In the genomic region with DNA sequence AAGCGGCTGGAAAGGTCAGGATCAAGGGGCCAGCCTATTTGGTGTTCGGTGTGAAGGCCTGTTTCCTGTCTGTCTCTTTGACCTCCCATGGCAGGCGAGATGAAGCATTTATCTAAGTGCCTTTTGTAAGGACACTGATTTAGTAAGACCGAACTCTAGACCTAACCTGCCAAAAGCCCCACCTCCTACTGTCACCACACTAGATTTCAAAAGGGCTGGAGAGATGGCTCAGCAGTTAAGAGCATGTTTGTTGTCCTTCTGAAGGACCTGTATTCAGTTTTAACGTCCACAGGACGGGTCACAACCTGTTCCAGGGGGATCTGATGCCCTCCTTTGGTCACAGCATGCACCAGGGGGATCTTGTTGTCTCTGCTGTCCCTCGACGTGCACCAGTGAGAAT, we compare ENCODE assay signal across 20 mouse cellular contexts. TPM values are rescaled to one million over a fixed set of nuclear protein-coding genes. Genes with fewer than 3 reads are reported as not detected.
DNase-seq lines count a peak whose midpoint lies in the region; ATAC-seq and TF ChIP-seq lines count a peak whose summit lies in the region.
"Had no signal": no experiment of that assay in that cellular context is flagged by ENCODE, and none has a peak within 500 bp of the region (broad histone marks: within the 10 kb centered on the region; RNA-seq: fewer than 3 reads in every experiment).

No protein-coding gene starts in this region.

- H3K9ac ChIP-seq in liver, postnatal 0 days (replicated peaks) = no peak overlapping the region
- no peak overlapping the region for H3K9ac ChIP-seq in stomach, postnatal 0 days (ENCODE audit: low read length)
- H3K9ac ChIP-seq: embryonic facial prominence, embryonic 12.5 days; forebrain, embryonic 15.5 days; heart, embryonic 12.5 days; hindbrain, embryonic 15.5 days had no signal

- DNase-seq in heart, adult 11 months = peak; percentile 55
- DNase-seq in heart, postnatal 4 days = no peak
- DNase-seq in liver, postnatal 0 days = no peak
- DNase-seq in liver = no peak
- DNase-seq in stomach, postnatal 0 days (ENCODE audit: low spot score) = peak; percentile 7
- no peak for DNase-seq in layer of hippocampus, postnatal 25 days (ENCODE audit: extremely low spot score in 1 of 2, low spot score in 1 of 2)
- DNase-seq: adrenal gland, postnatal 14 days; cerebellum, adult 11 months; cerebellum, adult 8-10 months; cerebellum, postnatal 14 days; gastrocnemius, postnatal 36 days; heart, adult 18-20 months had no signal

- H3K27me3 ChIP-seq in liver, postnatal 0 days (ENCODE audit: insufficient read depth, low read length) = no peaks in the 10 kb centered on the region
- no peaks in the 10 kb centered on the region for H3K27me3 ChIP-seq in stomach, postnatal 0 days (ENCODE audit: control insufficient read depth, insufficient read depth, low read length)
- H3K27me3 ChIP-seq: embryonic facial prominence, embryonic 12.5 days; forebrain, embryonic 15.5 days; heart, embryonic 12.5 days; hindbrain, embryonic 15.5 days; Patski had no signal

- peaks cover 13% of the 10 kb centered on the region for H3K4me1 ChIP-seq in liver, postnatal 0 days (ENCODE audit: insufficient read depth)
- peaks cover 51% of the 10 kb centered on the region for H3K4me1 ChIP-seq in bone marrow macrophage, adult 2 months (ENCODE audit: control insufficient read depth, insufficient read depth, low read length)
- H3K4me1 ChIP-seq in stomach, postnatal 0 days (replicated peaks; ENCODE audit: control insufficient read depth, insufficient read depth) = no peaks in the 10 kb centered on the region
- H3K4me1 ChIP-seq: embryonic facial prominence, embryonic 12.5 days; forebrain, embryonic 15.5 days; hindbrain, embryonic 15.5 days had no signal

- 67% methylated on average over 8 of the region's 8 CpGs for WGBS in liver, postnatal 0 days (ENCODE audit: insufficient replicate concordance)
- WGBS in stomach, postnatal 0 days = 63% methylated on average over 8 of the region's 8 CpGs

- TF ChIP-seq EP300 in liver, postnatal 0 days (IDR thresholded peaks at IDR 0.05; ENCODE audit: low read depth) = no peak
- TF ChIP-seq EP300 in stomach, postnatal 0 days (optimal IDR thresholded peaks at IDR 0.05) = no peak

- peaks cover 3% of the 10 kb centered on the region for H3K9me3 ChIP-seq in liver, postnatal 0 days (ENCODE audit: low read length)
- H3K9me3 ChIP-seq in stomach, postnatal 0 days (ENCODE audit: control insufficient read depth, low read length) = no peaks in the 10 kb centered on the region
- H3K9me3 ChIP-seq: forebrain, embryonic 15.5 days; hindbrain, embryonic 15.5 days had no signal

- H3K4me2 ChIP-seq in liver, postnatal 0 days (ENCODE audit: low read depth, low read length) = no peak overlapping the region
- no peak overlapping the region for H3K4me2 ChIP-seq in stomach, postnatal 0 days (replicated peaks; ENCODE audit: low read depth)
- H3K4me2 ChIP-seq: embryonic facial prominence, embryonic 12.5 days; forebrain, embryonic 15.5 days; heart, embryonic 12.5 days; hindbrain, embryonic 15.5 days had no signal

- no peak for TF ChIP-seq CTCF in liver, postnatal 0 days (IDR thresholded peaks at IDR 0.05; ENCODE audit: low read depth)
- no peak for TF ChIP-seq CTCF in bone marrow macrophage, adult 2 months (IDR thresholded peaks at IDR 0.05; ENCODE audit: low read depth, low read length)
- TF ChIP-seq CTCF in stomach, postnatal 0 days (IDR thresholded peaks at IDR 0.05; ENCODE audit: low read depth) = no peak

- TF ChIP-seq POLR2A in bone marrow macrophage, adult 2 months (IDR thresholded peaks at IDR 0.05; ENCODE audit: borderline replicate concordance, low read depth, low read length) = no peak

- no peak overlapping the region for H3K4me3 ChIP-seq in liver, postnatal 0 days (ENCODE audit: low read depth, low read length)
- H3K4me3 ChIP-seq in bone marrow macrophage, adult 2 months (ENCODE audit: insufficient read depth, low read length) = no peak overlapping the region
- no peak overlapping the region for H3K4me3 ChIP-seq in stomach, postnatal 0 days (ENCODE audit: low read depth, low read length)
- H3K4me3 ChIP-seq: embryonic facial prominence, embryonic 12.5 days; forebrain, embryonic 15.5 days; heart, embryonic 12.5 days; hindbrain, embryonic 15.5 days had no signal

- no peaks in the 10 kb centered on the region; the same call in 1 of the 2 replicates for H3K36me3 ChIP-seq in liver, postnatal 0 days (replicated peaks; ENCODE audit: insufficient read depth, low read length)
- H3K36me3 ChIP-seq in stomach, postnatal 0 days (ENCODE audit: control insufficient read depth, insufficient read depth, low read length) = no peaks in the 10 kb centered on the region; the same call in 1 of the 2 replicates
- H3K36me3 ChIP-seq: forebrain, embryonic 15.5 days had no signal

- ATAC-seq in liver, postnatal 0 days = no peak
- no peak for ATAC-seq in stomach, postnatal 0 days (ENCODE audit: low FRiP score, low TSS enrichment)
- ATAC-seq: forebrain, embryonic 15.5 days; Patski had no signal

- H3K27ac ChIP-seq in liver, postnatal 0 days (ENCODE audit: low read depth) = peak overlapping the region; percentile 65
- H3K27ac ChIP-seq in bone marrow macrophage, adult 2 months (ENCODE audit: insufficient read depth, low read depth, low read length) = 0 out of 2 replicates have a peak overlapping the region, but pooled peaks have one; percentile 2
- no peak overlapping the region for H3K27ac ChIP-seq in stomach, postnatal 0 days (replicated peaks)
- H3K27ac ChIP-seq: embryonic facial prominence, embryonic 12.5 days; forebrain, embryonic 15.5 days; hindbrain, embryonic 15.5 days had no signal

RNA-seq across cellular contexts. Expression of a gene that starts 21.3 kb away (rescaled TPM):
- total RNA-seq in heart, postnatal 4 days (2021) = not detected
- polyA plus RNA-seq in liver, postnatal 0 days (2015; fragmentation: Nextera tagmentation; extraction: Ambion mirVana) = 0.78 and 0.81 TPM in 2 replicates
- polyA plus RNA-seq in bone marrow macrophage, adult 2 months (2012; ENCODE audit: insufficient read depth, insufficient read length, missing spikeins) = 6.5 and 6.8 TPM in 2 replicates
- 0.06 and 0.08 TPM in 2 replicates for polyA plus RNA-seq in stomach, postnatal 0 days (2015; fragmentation: Nextera tagmentation; extraction: Ambion mirVana)
- not detected for total RNA-seq in layer of hippocampus, postnatal 25 days (2021)
- total RNA-seq: gastrocnemius, adult 8-10 months; gastrocnemius, postnatal 36 days had no signal
- polyA plus RNA-seq: brain, embryonic 14.5 days had no signal

RNA-seq across cellular contexts. Expression of a gene that starts 28.1 kb away (rescaled TPM):
- total RNA-seq in heart, postnatal 4 days (2021) = 1 to 10 TPM; 2.8 to 3.3 TPM
- polyA plus RNA-seq in liver, postnatal 0 days (2015; fragmentation: Nextera tagmentation; extraction: Ambion mirVana) = 0.94 and 0.95 TPM in 2 replicates
- polyA plus RNA-seq in bone marrow macrophage, adult 2 months (2012; ENCODE audit: insufficient read depth, insufficient read length, missing spikeins) = 33.0 and 34.1 TPM in 2 replicates
- 1.8 and 2.0 TPM in 2 replicates for polyA plus RNA-seq in stomach, postnatal 0 days (2015; fragmentation: Nextera tagmentation; extraction: Ambion mirVana)
- total RNA-seq in layer of hippocampus, postnatal 25 days (2021) = under 1 TPM; 0.87 to 0.96 TPM
- polyA plus RNA-seq: Patski had no signal

RNA-seq across cellular contexts. Expression of a gene that starts 58.4 kb away (rescaled TPM):
- total RNA-seq in heart, postnatal 4 days (2021) = 10 to 100 TPM; 25.2 to 27.3 TPM
- polyA plus RNA-seq in liver, postnatal 0 days (2015; fragmentation: Nextera tagmentation; extraction: Ambion mirVana) = 25.8 and 27.4 TPM in 2 replicates
- polyA plus RNA-seq in bone marrow macrophage, adult 2 months (2012; ENCODE audit: insufficient read depth, insufficient read length, missing spikeins) = 41.2 and 49.0 TPM in 2 replicates
- 38.5 and 38.6 TPM in 2 replicates for polyA plus RNA-seq in stomach, postnatal 0 days (2015; fragmentation: Nextera tagmentation; extraction: Ambion mirVana)
- 10 to 100 TPM; 48.3 to 52.4 TPM for total RNA-seq in layer of hippocampus, postnatal 25 days (2021)

Comparison
In these comparisons a context has a peak if more than half of its experiments do, and no peak if none do; other contexts are left out.
1. DNase-seq: peak in heart, adult 11 months (single experiment) and stomach, postnatal 0 days (single experiment); none in heart, postnatal 4 days (single experiment), liver, postnatal 0 days (single experiment), liver (single experiment) and layer of hippocampus, postnatal 25 days (0 of 2).
2. RNA of a gene that starts 28.1 kb away (polyA plus RNA-seq): 33.0 to 34.1 TPM in bone marrow macrophage, adult 2 months; 1.8 to 2.0 TPM in stomach, postnatal 0 days and 0.94 to 0.95 TPM in liver, postnatal 0 days; every median in the first group is over 10 times any median in the second.